Mouse (Mus musculus) testis, adult 2 months (tissue): ENCODE measurements at regions not wholly inside any gene's neighbourhood (a gene's known extent, or its start where the extent isn't known, plus 50 kb on each side); places are given as distances from the start of the nearest gene placed in this dataset.

ENCODE experiments used
- H3K27ac ChIP-seq: fragments of 200-500 bp; 2 replicates; pipeline ENCODE4 v1.5.1; 2012; ENCODE audit warnings: low read depth, low read length; ENCODE audit not compliant: control insufficient read depth, insufficient read depth
- H3K27me3 ChIP-seq: fragments of 200-500 bp; 2 replicates; pipeline ENCODE4 v1.6.1; 2012; ENCODE audit warnings: mild to moderate bottlenecking, low read length, moderate library complexity; ENCODE audit not compliant: control insufficient read depth, insufficient read depth
- H3K36me3 ChIP-seq: fragments of 200-500 bp; 2 replicates; pipeline ENCODE4 v1.6.1; 2012; ENCODE audit warnings: mild to moderate bottlenecking, low read length; ENCODE audit not compliant: control insufficient read depth, insufficient read depth
- H3K4me1 ChIP-seq: fragments of 200-500 bp; 2 replicates; pipeline ENCODE4 v1.6.1; 2012; ENCODE audit warnings: low read length; ENCODE audit not compliant: control insufficient read depth, insufficient read depth
- H3K4me3 ChIP-seq: fragments of 200-500 bp; 2 replicates; pipeline ENCODE4 v1.5.1; 2012; ENCODE audit warnings: low read depth, mild to moderate bottlenecking, low read length, moderate library complexity, mixed read lengths; ENCODE audit not compliant: control insufficient read depth
- CTCF ChIP-seq: fragments of 200-500 bp; IDR thresholded peaks from 2 replicates; pipeline ENCODE4 v1.5.1; 2012; ENCODE audit warnings: low read depth, mild to moderate bottlenecking, inconsistent platforms, low read length, moderate library complexity; ENCODE audit not compliant: control insufficient read depth, insufficient read depth, insufficient replicate concordance
- POLR2A ChIP-seq: fragments of 200-500 bp; IDR thresholded peaks from 2 replicates; pipeline ENCODE4 v1.6.1; 2012; ENCODE audit warnings: low read depth, mild to moderate bottlenecking, inconsistent platforms, low read length, moderate library complexity; ENCODE audit not compliant: control insufficient read depth

DNA sequence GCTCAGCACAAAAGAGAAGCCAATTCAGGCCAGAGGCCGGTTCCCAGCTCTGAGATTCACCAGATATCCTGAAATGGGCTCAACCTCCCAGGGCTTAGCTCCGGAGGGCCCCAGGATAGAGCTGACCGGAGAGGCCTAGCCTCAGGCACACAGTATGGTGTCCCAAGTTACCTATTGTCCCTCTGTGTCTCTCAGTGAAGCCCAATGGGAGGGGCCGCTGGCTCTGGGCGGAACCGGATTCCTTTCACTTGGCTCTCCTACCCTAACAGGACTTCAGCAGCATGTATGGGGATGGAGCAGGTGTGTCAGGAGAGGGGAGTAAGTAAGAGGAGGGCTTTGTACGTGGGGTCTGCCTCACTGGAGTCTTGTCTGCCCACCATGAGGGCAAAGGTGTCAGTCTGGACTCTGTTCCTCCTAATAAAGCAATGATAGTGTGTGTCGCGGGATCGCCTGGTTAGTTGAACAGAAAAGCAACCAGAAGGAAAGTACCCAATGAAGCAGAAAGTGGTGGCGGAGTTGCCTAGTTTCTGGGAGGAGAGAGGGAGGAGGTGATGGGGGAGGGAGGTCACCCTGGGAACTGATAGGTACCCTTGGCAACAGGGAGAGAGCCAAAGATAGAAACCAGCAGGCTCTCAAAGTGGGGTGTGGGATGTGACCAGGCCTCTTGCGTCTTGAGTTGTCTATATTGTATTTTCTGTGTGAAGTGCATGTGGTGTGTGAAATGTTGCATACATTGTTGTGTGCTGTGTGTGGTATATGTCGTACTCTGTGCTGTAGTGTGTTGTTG, 74.8 kb upstream of the Podxl start:
- TF ChIP-seq CTCF (no peak), POLR2A (no peak)
- no peaks in the 10 kb centered on the region for H3K27me3 ChIP-seq
- H3K4me1 ChIP-seq: peaks cover 10% of the 10 kb centered on the region
- no peak overlapping the region for H3K27ac ChIP-seq
- H3K4me3 ChIP-seq: no peak overlapping the region
- no peaks in the 10 kb centered on the region for H3K36me3 ChIP-seq

- H3K36me3 ChIP-seq: no peaks in the 10 kb centered on the region
- peaks cover 6% of the 10 kb centered on the region for H3K4me1 ChIP-seq
- TF ChIP-seq POLR2A (no peak), CTCF (no peak)
- H3K27me3 ChIP-seq: no peaks in the 10 kb centered on the region
- no peak overlapping the region for H3K27ac ChIP-seq
- no peak overlapping the region for H3K4me3 ChIP-seq
These were observed 73.7 kb upstream of the Podxl start for GRCm38 (mm10) chr6:31637371-31638052.

- TF ChIP-seq POLR2A: no peak
- TF ChIP-seq CTCF: no peak
- H3K4me3 ChIP-seq: no peak overlapping the region
- H3K27ac ChIP-seq: no peak overlapping the region
- H3K27me3 ChIP-seq: no peaks in the 10 kb centered on the region
- H3K36me3 ChIP-seq: no peaks in the 10 kb centered on the region
- peaks cover 3% of the 10 kb centered on the region for H3K4me1 ChIP-seq
These were observed 73.2 kb upstream of the Podxl start for GRCm38 (mm10) chr6:31636954-31637353.

- H3K4me3 ChIP-seq: no peak overlapping the region
- no peaks in the 10 kb centered on the region; the same call in 1 of the 2 replicates for H3K4me1 ChIP-seq
- TF ChIP-seq CTCF (no peak), POLR2A (no peak)
- no peaks in the 10 kb centered on the region for H3K36me3 ChIP-seq
- H3K27ac ChIP-seq: no peak overlapping the region
- no peaks in the 10 kb centered on the region for H3K27me3 ChIP-seq
These were observed 68.7 kb upstream of the Podxl start for GRCm38 (mm10) chr6:31632485-31632884.

DNA sequence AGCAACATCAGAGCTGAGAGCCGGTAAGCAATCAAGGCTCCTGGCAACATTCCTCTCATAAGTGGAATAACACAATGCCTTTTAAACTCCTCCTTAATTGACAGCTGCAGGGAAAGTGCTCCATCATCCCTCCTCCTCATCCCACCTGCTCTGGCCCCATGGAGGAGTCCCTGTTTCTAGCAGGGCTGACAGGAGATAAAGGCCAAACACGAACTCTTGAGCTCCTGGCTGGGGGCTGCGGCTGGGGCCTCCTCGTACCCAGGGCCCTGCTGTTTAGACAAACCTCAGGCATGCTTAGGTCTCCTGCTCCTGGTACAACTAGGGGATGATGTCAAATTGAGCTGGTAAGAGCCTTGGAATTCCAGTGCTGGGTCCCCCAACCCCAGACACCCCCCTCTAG, 66.2 kb upstream of the Podxl start:
- TF ChIP-seq POLR2A (no peak), CTCF (no peak)
- Histone ChIP-seq H3K4me1 (no peaks in the 10 kb centered on the region), H3K36me3 (no peaks in the 10 kb centered on the region), H3K27ac (no peak overlapping the region), H3K4me3 (no peak overlapping the region), H3K27me3 (no peaks in the 10 kb centered on the region)

DNA sequence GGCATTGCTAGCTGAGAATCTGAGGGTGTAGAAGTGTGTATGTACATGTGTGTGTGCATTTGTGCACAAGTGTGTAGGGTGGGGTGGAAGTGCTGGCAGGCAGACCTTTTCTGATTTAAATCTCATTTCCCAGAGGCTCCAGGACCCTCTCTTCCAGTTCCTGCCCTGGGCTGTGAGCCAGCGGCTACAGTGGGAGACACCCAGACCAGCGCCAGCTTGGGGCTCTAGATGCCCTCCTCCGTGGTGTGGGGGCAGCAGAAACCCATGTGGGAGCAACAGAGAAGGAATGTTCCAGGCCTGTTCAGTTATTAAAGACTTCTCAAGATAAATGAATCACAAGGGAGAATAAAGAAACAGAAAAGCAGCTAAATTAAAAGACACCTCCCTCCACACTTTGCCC, 64.1 kb upstream of the Podxl start:
- H3K27ac ChIP-seq: no peak overlapping the region
- no peak overlapping the region for H3K4me3 ChIP-seq
- no peaks in the 10 kb centered on the region for H3K36me3 ChIP-seq
- TF ChIP-seq POLR2A (no peak), CTCF (no peak)
- H3K27me3 ChIP-seq: no peaks in the 10 kb centered on the region
- no peaks in the 10 kb centered on the region for H3K4me1 ChIP-seq

DNA sequence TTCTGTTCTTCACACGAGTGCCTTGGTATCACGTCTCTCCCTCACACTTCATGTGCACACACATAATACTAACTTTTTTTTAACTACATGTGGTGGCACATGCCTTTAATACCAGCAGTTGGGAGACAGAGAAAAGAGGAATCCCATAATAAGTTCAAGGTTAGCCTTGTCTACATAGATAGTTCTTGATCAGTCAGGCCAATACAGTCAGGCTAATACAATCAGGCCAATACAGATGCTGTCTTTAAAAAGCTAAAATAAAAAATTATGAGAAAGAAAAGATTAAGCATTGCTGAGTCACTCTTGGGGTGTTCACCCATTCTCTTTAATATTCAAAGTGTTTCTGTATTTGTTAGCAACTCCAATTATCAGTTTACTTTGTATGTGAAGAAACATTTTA, 61.3 kb upstream of the Podxl start:
- Histone ChIP-seq H3K4me1 (no peaks in the 10 kb centered on the region), H3K27ac (no peak overlapping the region), H3K27me3 (no peaks in the 10 kb centered on the region), H3K36me3 (no peaks in the 10 kb centered on the region), H3K4me3 (no peak overlapping the region)
- TF ChIP-seq CTCF: no peak
- TF ChIP-seq POLR2A: no peak
